Mouse (Mus musculus) kidney, postnatal 10 days (tissue): ENCODE measurements around the gene Ormdl3.
"Not testable (repeated sequence)": the region's sequence is repeated elsewhere in the genome, so short reads cannot be mapped to it uniquely, and the experiment has no call there.

ENCODE experiments used
- DNase-seq: peaks from one replicate; pipeline ENCODE4 v3.0.0; 2021; ENCODE audit warnings: mixed read lengths

Ormdl3 gene

DNA sequence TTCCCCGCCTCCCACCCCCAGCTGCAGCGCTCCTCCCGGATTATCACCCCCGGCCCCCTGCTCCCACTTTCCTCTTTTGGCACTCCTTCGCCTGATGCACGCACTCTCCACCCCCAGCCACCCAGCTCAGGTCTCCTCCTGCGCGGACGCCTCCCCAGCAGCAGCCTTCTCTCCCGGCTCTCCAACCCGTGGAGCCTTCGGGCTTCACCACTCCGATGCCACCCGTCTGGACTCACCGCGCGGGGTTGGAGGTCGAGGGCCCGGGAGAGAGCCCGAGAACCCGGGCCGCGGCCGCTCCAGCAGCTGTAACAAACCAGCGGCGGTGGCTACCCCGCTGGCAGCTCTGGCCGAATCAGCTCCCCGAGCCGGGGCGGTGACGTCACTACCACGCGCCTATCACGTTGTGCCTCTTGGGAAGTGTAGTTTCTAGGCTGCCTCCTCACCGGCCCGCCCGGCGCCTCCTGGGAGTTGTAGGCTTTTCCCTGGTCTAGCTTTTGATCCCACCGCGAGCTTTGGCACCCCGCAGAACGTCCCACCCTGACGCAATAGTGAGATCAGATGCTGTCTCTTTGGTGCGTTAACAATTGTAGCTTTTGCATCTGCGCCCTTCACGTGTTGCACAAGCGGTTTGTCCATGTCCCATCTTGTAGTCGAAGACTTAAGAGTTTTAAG, at the start of gene Ormdl3:
Ormdl3 (minus strand) TSS at position 477 of the 672 bp plus-strand sequence.
- DNase-seq, result peak; percentile 100

DNA sequence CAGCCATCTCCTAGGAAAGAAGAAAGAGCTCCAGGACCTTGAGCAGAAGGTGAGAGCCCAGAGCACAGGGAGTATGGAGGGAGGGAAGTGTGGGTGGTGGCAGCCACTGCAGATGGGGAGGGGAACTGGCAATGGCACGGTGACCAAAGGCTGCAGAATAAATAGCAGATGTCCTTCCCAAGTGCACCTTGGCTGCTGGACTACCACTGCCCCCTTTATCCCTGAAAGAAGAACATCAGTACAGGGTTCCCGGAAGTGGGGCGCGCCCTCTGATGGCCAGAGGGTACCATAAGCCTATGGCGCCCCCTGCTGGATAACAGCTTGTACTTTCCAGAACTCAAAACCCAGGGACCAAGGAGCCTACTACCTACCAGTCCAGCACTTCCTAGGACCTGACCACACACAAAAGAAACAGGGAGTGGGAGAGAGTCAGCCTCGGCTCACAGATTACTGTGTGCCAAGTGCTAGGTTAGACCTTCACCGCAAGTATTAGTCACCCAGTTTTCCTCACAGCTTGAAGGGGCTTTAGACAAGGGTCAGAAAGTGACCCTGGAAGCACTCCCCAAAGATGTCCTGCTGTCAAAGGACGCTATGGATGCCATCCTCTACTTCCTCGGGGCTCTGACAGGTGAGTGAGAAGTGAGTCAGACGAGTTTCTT, 48.3 kb upstream of the Ormdl3 start:
- peak; percentile 45 for DNase-seq

GRCm38 (mm10) chr11:98630646-98631045, 43.5 kb upstream of the Ormdl3 start:
- DNase-seq, result no peak

DNA sequence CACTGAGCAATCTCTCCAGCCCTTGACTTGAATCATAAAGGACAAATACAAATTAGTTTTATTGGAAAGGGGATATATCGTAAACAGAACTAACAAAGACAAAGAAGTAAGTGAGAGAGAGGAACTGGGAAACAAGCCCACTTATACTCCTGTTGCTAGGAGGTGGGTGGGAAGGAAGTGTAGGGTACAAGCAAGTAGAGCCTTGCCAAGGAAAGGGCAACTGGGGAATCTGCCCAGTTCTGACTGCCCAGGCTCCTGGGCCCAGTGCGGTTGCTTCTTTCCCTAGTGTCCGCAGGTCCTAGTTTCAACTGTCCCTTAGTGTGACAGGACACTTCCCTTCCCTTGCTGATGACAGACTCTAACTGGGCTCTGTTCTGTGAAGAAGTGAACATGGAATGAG, 41.5 kb upstream of the Ormdl3 start:
- DNase-seq, result no peak

- DNase-seq, result no peak
These were observed 38.6 kb upstream of the Ormdl3 start, which contains the start of the genes Gm12355 and Gsdma3 for GRCm38 (mm10) chr11:98625611-98626410. Gene Gm12355, minus strand, starts transcription at chr11:98625661. Gene Gsdma3, plus strand, starts transcription at chr11:98626360.

GRCm38 (mm10) chr11:98624381-98624780, 37.2 kb upstream of the Ormdl3 start:
- DNase-seq, result not testable (repeated sequence)

DNA sequence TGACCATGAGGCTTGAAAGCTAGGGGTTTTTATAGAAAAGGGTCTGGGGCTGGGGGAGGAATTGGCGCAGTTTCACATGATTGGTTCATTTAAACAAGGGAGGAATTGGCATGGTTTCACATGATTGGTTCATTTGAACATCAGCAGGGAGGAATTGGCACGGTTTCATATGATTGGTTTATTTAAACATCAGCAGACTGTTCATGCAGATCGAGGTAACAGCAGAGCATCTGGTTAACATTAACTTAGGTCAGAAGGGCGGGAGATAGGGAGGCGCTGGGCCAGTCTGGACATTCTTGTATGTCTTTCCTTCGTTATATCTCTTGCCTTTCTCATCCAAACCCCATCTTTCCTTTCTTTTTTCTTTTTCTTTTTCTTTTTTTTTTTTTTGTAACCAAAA, 36.8 kb upstream of the Ormdl3 start:
- not testable (repeated sequence) for DNase-seq

DNA sequence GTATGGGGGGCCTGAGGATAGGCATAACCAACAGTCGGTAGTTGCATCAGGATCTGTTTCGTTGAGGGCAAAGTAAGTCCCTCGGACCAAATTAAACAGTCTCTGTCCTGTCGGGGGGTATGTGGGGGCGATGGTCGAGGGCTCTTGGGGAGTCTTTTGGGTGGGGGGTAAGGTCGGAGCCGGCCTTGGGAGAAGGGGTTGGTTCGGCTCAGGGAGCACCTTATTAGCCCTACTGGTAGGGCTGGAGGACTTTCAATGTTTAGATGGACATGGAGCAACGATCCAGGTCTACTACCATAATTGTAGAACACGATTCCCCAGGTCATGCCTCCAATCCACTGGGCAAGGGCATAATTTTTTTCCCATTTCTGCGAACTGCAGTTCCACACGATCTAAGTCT, 33.6 kb upstream of the Ormdl3 start:
- DNase-seq, result no peak

GRCm38 (mm10) chr11:98606763-98607162, 19.6 kb upstream of the Ormdl3 start:
- DNase-seq, result peak; percentile 50

- DNase-seq, result not testable (repeated sequence)
These were observed 17.7 kb upstream of the Ormdl3 start for GRCm38 (mm10) chr11:98604911-98605310.

DNA sequence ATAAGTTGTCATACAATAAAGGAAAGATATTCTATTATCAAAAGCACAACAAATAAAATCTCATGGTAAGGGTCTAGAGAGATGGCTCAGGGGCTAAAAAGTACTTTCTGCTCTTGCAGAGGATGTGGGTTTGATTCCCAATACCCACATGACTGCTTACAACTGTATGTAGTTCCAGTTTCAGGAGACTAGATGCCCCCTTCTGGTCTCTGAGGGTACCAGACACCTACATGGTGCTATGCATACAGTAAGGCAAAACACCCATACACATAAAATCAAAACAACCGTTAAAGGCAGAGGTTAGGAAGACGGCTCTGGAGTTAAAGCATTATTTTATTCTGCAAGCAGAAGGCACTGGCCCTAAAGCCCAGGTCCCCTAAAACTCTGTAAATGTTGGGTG, 16.8 kb upstream of the Ormdl3 start:
- no peak for DNase-seq

GRCm38 (mm10) chr11:98602090-98602690, 15.0 kb upstream of the Ormdl3 start:
- peak; percentile 64 for DNase-seq

DNA sequence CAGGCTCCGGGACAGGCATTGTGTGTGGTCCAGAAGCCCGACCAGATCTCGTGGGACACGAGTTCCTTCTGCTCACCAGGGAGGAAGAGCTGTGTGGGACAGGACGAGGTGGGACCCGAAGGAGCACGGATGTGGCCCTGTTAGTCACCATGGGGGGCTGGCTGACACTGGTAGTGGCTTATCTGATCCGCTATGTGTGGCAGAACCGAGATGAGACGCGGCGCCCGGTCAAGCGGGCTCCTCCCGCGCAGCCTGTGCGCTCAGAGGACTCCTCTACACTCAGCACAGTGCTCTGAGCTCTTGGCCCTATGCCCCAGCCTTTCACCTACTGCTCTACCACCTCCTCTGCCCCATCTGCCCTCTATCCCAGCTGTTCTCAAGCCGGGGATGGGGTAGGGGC, 12.1 kb upstream of the Ormdl3 start:
- DNase-seq, result no peak

DNA sequence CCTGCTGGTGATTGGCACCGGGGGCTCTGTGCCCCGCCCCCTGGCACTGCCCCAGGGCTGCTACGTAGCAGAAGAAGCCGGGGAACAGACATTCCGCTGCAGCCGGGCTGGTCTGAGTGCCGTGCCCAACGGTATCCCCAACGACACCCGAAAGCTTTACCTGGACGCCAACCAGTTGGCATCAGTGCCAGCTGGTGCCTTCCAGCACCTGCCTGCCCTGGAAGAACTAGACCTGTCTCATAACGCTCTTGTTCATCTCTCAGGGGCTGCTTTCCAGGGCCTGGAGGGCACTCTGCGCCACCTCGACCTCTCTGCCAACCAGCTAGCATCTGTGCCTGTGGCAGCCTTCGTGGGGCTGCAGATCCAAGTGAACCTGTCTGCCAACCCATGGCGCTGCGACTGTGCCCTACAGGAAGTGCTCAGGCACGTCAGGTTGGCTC, 11.7 kb upstream of the Ormdl3 start:
- no peak for DNase-seq

DNA sequence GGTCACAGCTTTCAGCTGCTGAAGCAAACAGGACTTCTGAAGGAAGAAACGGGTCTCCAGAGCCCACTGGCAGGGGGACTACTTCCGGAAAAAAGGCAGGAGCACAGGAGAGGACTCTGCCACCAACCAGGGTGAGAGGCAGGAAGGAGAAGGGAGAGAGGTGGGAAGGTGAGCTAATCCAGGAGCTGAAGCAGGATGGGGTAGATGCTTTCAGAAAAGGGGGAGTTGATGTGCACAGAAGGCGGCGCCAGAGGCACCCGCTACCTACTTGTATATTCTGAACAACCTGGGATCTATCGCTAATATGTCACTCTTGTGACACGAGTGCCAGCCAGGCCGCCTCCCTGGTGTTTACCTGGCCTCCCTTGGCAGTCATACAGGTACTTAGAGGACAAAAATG, 10.8 kb upstream of the Ormdl3 start, which contains the start of gene Lrrc3c:
Lrrc3c (plus strand) TSS at position 301 of the 400 bp plus-strand sequence.
- no peak for DNase-seq

GRCm38 (mm10) chr11:98597363-98597762, 10.2 kb upstream of the Ormdl3 start:
- peak; percentile 78 for DNase-seq

DNA sequence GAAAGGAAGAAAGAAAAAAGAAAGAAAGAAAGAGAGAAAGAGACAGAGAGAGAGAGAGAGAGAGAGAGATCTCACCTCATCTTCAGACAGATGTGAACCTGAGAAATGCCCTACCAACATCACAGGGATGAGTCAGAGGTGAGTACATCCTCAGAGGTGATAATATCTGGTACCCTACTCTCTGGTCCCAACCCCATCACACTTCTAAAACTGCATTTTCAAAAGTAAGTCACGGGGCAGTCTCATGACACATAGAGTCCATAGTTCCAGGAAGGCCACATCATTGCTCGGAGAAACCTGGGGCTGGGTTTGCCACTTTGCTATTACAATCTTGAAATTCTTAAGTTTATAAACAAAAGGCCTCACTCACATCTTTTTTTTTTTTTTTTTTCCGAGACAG, 8.8 kb upstream of the Ormdl3 start:
- no peak for DNase-seq

- DNase-seq, result no peak
These were observed 8.3 kb upstream of the Ormdl3 start for GRCm38 (mm10) chr11:98595473-98595872.

DNA sequence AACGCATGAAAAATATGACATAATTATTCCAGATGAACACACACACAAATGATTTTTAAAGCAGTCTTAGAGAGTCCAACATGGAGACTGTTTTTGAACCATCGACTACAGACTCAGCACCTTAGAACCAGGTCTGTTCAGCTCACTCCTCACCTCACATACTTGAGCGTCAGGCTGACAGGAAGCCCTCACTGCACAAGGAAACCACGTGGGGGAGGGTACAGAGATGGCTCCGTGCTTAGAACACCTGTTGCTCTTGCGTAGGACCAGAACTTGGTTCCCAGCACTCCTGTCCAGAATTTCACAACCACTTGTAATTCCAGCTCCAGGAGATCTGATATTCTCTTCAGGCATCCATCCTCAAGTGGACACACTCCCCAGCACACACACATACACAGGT, 7.9 kb upstream of the Ormdl3 start:
- no peak for DNase-seq

DNA sequence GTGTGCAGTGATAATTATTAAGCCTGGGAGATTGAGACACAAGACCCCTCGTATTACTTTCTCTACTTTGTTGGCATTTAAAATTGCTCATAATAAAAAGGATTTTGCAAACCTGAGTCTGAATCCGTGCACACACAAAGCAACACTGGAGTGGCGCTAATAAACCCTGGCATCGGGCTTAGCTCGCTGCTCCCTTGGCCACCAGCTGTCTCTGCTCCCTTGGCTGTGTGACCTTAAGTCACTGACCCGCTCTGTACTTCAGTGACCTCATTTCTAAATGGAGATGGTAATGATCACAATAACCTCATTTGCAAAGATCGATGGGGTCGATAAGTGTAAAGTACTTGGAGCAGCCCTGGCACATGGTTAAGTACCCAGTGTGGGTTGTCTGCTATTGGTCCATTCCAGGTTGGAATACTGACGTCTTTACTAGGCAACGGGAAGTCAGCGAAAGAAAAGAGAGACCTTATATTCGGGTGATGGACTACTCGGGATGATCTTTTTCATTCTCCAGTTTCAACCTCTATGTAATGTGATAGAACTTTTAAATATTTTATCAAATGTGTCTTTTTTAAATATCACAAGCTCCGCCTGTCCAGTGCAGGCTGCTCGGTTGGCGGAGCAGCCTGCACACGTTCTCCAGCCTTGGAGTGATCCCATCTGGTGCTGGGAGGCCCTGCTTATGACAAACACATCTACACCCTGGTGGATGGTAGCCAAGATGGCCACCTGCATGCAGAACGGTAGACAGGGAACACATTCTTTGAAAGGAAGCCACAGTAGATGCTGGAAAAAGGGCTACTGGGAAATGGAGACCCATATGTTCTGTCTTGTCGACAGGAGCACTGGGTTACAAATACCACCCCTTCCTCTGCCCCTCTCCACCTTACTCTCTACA, 3.6 kb upstream of the Ormdl3 start:
- no peak for DNase-seq

GRCm38 (mm10) chr11:98589306-98589705, 2.1 kb upstream of the Ormdl3 start:
- no peak for DNase-seq

GRCm38 (mm10) chr11:98588833-98589281, 1.7 kb upstream of the Ormdl3 start:
- DNase-seq, result no peak
